Mouse (Mus musculus) urinary bladder, postnatal 4 days (tissue): ENCODE measurements around the gene Rrp1b.
"Not testable (repeated sequence)": the region's sequence is repeated elsewhere in the genome, so short reads cannot be mapped to it uniquely, and the experiment has no call there.

Source experiments
- DNase-seq, 2 experiments: peaks; one replicate each; pipeline ENCODE4 v3.0.0; 2021 to 2022; ENCODE audit warnings: low spot score in 2 of 2

Gene Rrp1b

DNA sequence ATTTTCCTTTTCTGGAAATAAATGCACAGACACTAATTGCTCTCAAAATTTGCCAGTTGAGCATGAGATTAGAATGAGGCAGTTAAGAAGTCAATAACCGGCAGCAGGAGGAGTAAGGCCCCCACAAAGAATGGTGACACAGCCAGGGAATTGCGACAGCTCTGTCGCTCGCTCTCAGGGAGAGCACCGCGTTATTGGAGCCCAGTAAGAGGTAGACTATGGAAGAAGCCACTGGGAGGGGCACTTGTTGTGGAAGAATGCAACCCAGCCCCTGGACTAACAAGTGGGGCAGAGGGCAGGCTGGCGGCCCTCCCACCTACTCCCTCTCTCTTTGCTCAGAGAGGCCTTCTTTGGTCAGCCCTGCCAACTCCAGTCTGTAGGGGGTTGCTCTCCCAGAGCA, 4.2 kb upstream of the Rrp1b start:
- no peak for DNase-seq

DNA sequence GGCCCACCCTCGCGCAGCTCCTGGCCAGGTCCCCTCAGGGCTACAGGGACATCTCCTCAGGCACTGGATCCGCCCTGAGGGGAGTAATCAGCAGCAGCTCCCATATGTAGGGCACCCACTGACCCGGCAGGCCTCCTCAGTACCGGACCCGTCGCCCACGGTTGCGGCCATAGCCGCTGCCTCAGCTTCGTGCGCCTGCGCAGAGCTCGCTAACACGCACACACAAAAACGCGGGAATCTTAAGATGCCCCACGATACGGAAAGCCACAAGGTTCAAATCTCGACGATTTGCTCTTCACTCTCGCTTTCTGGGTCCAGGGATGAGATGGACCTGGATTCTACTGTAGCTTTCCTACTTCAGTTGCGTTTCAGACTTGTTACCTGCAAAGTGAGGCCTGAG, 1.6 kb upstream of the Rrp1b start:
- no peak for DNase-seq

DNA sequence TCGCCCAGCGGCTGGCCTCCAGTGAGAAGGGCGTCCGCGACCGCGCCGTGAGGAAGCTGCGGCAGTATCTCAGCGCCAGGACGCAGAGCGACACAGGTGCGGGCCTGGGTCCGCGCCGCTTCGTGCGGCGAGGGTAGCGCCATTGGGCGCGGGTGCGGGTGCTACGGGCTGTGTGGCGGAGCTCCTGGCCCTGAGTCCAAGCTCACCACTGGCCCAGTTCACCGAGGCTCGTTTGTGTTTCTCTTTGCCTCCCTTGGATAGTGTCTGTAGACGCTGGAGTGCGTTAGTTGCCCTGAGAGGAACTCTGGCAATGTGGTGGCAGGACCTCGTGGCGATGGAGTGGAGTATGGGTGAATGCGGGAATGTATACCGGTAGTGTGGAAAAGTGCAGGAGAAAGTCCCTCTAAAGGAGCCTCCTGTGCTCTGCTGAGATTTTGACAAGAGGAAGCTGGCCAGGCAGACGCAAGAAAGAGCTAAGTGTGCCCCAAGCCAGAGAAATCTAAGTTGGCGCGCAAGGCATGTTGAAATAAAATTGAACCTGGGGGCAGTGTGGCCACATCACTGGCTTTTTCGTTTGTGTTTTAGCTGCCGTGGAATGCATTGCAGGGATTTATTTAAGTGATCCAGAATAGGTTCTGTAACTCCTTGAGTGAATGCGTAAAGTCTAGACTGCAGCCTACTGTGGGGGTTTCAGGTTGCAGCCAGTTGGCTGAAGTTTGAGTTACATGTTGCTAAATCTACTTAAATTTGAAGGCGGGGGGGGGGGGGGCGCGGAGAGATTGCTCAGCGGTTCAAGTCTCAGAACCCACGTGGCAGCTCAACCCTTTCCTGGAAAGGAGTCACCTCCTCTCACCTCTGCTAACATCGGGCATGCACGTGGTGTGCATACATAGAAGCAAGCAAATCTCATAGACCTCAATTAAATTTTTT, 874 bp downstream of the Rrp1b start:
- DNase-seq = no peak

DNA sequence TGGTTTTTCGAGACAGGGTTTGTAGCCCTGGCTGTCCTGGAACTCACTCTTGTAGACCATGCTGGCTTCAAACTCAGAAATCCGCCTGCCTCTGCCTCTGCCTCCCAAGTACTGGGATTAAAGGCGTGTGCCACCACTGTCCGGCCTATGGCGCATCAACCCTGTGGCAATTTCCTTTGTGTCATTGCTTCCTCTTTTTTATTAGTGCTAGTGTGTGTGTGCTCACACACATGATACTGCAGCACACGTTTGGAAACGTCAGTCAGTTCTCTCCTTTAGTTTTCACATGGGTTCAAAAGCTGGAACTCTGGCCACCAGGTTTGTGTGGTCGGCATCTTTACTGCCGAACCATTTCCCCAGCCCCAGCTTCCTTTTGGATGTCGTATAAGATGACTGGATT, 4.4 kb downstream of the Rrp1b start:
- DNase-seq = no peak

DNA sequence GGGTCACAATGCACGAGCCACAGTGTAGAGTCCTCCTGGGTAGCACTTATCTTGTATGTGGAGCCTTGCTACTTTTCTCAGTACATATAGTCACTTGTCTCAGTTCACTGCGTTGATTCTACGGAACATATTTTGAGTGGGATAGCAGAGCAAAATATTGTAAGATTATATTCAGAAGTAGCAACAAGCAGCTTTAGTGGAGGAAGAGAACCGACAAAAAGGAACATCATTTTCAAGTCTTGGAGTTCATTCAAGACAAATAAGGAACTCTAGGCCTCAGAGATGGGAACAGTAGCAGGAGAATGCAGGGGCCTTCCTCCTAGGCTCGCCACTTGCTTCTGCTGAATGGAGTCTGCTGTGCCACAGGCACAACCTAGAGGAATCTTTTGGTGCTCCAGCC, 10.6 kb downstream of the Rrp1b start:
- DNase-seq = no peak

DNA sequence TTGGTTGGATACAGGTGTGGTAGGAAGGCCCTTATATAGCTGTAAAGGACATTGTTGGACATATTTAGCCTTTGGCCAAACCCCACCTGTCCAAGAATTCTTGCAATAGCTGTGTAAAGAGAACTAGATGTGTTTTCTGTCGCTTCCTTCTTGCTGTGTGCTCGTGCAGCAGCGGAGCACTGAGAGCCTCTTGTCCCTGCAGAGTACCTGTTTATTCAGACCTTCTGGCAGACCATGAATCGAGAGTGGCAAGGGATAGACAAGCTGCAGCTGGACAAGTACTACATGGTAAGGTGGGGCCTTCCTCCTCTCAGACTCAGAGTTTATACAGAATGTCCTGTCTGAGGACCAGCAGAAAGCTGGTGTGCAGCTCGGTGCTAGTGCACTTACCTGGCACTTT, 12.5 kb downstream of the Rrp1b start:
- DNase-seq = no peak

DNA sequence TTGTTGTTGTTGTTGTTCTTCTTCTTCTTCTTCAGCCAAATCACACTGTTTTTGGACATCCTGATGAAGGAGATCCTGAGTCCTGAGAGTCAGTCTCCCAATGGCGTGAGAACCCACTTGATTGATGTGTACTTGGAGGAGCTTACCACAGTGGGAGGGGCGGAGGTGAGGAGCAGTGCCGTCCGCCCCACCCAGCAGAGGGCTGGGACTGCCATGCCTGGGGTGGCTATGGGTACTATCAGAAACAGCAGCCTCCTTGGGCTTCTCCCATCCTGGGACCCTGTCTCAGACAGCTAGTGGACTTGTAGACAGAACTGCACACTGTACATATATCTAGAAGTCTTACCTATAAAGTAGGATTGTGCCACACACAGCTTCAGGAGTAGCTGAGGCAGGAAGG, 14.0 kb downstream of the Rrp1b start:
- no peak for DNase-seq

DNA sequence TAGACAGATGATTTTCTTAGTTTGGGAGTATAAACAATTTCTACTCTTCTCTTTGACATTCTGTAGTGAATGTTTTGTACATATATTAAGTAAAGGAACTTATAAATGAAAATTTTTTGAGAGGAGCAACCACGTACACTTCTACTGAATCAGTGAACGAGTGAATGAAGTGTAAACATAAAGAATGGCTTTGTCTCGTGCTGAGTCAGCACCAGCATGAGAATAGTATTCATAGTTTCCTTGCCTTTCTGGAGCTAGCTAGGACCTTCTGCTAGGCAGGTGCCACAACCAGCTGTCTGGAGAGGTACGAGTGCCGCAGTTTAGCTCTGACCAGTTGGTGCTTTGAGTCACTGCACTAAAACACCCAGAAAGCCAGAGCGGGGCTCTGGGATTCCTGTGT, 14.7 kb downstream of the Rrp1b start:
- no peak for DNase-seq

DNA sequence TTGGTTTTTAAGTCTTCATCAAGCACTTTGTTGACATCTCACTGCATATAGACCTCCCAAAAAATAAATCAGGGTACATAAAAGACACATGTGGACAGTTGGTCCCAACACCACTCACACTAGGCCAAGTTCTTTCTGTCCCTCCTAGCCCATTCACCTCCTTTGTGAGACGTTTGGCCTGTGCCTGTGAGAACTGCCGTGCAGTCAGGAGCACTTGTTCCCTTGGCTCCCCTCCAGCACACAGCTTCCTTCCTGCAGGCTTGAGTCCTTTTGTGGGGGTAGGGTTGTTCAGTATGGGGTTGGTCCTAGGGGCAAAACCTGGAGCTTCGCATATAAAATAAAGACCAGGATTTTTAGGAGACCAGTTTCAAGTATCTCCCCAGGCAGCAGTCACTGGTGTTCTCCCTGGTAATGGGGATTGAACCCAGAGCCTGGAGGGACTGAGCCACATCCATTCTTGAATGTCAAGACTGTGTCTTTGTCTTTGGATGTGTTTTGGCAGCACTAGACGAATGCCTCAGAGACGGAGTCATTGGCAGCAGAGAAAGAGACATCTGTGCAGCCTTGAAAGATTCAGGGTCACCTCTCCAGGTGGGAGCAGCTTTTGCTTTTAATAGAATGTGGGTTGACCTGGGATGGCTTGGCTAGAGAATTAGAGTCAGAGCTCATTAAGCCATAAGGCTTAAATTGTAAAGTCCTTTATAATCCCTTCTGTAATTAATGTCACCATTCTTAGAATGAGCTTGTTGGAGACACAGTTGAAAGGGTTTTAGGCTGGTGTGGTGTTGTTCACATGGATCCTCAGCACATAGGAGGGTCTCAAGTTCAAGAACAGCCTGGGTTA, 16.6 kb downstream of the Rrp1b start:
- DNase-seq = no peak

DNA sequence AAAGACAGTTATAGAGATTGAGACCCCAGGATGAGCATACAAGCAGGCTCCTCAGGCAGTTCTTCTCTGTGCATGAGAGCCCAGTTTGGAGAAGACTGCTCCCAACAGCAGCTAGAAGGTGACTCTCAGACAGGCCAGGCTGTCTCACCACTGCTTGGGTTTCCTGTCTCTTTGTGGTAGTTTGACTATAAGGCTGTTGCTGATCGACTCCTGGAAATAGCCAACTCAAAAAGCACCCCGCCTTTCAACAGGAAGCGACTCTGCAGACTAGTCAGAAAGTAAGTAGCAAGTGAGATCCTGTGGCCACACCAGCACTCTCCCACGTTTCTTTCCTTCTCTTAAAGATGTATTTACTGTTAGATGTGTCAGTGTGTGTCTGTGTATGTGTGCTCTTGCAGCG, 17.8 kb downstream of the Rrp1b start:
- DNase-seq = no peak

DNA sequence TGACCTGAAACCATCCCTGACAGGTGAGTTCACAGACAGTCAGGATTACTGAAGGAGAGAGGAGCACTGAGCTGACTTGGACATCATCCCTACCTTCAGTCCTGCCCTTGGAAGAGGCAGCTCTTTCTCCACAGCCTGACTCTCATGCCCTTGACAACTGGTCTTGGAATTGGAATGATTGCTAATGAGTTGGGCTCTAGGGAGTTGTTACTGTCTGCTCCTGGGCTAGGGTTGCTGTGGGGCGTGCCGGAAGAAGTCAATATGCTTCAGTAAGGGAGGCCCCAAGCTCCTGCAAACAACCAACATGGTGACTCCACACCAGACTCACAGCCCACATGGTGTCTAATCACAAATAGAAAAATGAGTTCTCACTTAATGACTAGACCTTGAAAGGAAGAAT, 21.9 kb downstream of the Rrp1b start:
- DNase-seq = no peak

DNA sequence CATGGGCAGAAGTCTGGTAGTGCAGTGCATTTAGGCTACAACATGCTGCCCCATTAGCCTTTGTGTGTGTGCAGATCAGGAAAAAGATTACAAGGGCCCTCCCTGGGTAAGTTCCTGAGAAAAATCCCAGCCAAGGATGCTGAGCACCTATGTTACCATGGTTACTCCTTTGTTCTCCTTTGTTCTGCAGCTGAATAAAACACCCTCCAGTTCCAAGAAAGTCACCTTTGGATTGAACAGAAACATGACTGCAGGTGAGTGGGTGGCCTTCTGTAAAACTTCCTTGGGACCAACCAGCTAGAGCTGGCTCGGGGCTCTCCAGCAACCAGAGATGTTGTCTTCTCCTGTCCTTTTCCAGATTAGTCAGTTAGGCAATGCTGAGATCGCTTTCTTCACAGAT, 23.2 kb downstream of the Rrp1b start:
- no peak for DNase-seq

DNA sequence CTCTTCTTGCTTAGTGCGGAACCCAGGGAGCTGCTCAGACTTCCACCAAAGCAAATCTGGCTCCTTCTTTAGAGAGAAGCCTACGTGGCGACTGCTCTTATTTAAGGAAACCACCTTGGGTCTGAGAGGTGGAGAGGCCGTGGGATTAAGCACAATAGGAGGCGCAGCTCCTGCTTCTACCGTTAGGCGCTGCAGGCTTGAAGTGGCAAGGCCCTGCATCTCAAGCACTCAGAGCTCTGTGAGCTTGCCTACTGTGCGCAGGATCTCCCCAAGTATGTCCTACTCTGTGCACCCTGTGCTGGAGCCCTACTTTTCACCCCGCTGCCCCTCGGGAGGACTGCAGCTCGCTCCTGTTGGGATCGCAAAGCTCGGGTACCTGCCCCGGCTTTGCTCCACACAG, 25.3 kb downstream of the Rrp1b start:
- no peak for DNase-seq

DNA sequence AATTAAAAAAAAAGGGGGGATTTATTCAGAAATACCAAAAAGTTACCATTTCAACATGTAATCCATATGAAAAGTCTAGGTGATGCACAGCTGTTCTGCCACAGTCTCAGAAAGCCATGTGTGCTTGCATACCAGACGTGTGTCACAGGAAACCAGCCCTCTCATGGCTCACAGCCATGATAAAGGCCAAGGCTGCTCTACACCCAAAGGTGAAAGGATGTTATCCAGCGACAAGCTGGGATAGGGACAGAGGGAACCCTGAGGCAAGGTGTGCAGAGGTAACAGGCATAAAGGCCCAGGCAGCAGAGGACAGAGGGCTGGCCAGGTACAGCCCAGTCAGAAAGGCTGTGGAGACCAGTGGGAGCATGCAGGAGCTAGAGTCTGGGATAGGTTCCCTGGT, 27.8 kb downstream of the Rrp1b start:
- no peak for DNase-seq

DNA sequence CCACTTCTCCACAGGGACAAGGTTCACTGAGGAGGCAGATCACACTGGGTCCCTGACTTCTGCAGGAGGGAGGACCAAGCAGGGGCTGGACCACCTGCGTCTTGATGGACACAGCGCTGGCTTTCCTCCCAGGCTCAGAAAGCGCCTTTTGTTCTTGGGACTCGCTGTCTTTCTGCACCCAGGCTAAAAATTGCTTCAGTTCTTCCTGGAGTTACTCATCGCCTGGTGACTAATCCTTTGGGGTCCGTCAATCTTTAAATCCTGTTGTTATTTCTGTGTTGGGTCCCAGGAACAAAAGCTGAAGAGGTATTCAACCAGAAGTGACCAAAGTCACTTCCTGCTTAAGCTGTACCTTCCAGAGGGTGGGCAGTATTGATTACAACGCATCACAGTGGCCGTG, 28.9 kb downstream of the Rrp1b start:
- not testable (repeated sequence) for DNase-seq

DNA sequence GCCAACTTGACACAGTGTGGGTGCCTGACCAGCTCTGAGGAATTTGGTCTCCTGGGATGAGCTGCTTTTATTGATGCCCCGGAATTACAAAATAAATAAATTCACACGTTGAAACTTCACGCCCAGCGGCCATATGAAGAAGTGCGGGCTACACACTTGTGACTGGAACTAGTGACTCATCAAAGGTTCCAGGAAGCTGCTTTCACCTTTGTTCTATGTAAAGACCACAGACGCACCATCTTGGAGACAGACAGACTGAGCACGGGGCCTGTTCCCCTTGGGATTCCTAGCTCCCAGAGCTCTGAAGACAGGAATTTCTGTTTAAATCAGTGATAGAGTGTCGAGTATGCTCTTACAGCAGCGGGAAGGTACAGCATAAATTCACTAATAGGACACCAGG, 31.6 kb downstream of the Rrp1b start:
- DNase-seq = no peak

DNA sequence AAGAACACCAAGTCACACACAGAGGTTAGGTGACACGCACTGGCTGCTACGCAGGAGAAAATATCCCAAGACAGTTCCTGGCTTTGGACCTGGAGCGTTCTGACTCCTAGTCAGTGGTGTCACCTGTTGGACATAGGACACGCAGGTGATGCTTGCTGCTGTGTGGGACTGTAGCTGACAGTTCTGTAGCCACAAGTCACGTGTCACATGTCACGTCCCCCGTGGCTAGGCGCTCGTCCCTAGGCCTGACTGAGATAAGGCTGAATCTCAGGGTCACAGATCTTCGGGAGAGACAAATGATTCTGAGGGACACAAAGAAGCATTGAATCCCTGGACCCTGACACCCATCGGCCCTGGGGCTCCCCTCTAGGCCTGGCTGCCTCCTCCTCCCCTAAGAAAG, 32.5 kb downstream of the Rrp1b start:
- no peak for DNase-seq

DNA sequence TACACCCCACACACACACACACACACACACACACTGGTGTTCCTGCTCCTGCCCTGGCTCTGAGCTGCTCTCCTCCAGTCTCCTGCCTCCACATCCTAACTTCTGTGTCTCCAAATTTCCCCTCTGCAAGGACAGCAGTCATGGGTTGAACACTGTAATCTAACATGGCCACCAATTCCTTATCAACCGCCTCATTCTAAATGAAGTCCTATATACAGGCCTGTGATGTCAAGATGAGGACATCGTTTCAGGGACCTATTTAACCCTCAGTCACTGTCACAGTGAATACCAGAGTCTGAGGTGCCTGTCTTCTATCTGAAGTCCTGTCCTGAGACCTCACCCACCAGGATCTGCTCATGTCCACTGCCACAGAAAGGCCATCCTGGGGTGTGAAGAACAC, 32.9 kb downstream of the Rrp1b start:
- DNase-seq = no peak

DNA sequence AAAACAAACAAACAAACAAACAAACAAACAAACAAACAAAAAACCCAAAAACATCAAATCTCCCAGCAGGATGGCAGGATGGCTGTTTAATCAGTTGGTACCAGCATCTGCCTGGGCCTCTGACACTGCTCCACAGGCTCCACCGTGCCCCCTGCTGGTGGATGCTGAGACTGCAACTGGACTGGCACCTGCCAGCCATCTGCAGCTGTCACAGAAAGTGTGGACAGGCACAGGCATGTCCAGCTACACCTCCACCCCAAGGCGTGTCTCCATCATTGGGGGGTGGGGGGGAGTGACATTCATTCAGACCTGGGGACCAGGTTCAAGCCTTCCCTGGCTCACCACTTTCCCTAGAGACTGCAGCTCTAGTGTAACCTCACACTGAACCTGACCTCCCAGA, 37.5 kb downstream of the Rrp1b start:
- DNase-seq = peak; percentile 72 to 86

DNA sequence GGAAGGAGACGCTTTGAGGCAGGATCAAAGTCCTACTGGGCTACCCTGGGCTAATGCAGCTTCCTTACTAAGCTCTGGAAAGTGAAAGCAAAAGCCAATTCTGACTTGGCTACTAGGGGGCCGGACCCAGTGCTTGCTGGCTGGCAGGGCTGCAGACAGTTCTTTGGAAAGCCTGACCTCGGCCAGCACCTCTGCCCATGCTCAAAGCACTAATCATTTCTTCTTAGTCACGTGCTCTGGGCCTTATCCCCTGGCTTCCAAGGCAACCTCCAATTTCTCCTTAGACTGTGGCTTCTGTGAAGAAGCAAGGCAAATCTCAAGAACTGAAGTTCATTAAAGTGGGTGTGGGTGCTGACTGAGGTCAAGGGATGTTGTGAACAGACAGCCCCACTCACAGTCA, 38.8 kb downstream of the Rrp1b start:
- no peak for DNase-seq

DNA sequence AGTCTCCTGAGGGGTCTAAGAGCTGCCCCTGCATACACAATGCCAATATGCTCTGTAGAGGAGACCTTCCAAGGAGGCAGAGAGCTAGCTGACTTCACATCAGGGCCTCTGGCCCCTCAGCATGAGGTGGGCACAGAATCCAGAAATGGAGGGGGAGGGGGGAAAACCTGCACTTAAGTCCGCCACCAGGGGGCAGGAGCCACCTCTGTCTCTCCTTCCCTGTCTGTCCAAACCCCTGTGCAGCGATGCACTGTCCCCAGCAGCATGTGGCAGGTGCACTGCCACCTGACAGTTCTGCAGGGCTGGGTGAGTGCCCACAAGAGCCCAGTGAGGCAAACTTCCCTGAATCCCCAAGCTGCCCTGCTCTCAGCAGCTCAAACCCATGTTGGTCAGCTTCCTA, 39.3 kb downstream of the Rrp1b start:
- no peak for DNase-seq

DNA sequence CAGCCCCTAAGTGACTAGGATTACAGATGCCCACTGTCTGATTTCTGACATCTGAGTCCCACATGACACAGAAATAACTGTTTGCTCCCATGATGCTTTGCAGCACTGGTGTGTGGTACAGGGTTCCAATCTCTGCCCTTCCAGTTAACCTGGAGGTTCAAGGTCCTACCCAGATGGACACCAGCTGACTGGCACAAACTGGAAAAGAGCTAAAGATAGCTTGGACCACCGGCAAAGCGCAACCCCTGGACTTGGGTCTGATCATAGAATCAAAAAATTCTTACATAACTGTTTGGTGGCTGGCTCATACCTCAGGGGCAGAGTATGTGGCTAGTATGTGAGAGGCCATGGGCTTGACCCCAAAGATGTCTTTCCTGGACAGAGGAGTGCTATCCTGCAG, 47.5 kb downstream of the Rrp1b start:
- DNase-seq = no peak

DNA sequence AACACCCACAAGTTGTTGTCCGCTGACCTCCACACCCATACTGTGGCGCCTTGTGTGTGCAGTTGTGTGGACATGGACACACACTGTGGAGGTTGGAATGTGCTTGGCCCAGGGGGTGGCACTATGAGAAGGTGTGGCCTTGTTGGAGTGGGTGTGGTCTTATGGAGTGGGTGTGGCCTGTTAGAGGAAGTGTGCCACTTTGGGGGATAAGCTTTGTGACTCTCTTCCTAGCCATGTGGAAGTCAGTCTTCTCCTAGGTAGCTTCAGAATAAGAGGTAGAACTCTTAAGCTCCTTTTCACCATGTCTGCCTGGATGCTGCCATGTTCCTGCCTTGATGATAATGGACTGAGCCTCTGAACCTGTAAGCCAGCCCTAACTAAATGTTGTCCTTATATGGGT, 51.2 kb downstream of the Rrp1b start:
- DNase-seq = no peak
